In the genomic region with DNA sequence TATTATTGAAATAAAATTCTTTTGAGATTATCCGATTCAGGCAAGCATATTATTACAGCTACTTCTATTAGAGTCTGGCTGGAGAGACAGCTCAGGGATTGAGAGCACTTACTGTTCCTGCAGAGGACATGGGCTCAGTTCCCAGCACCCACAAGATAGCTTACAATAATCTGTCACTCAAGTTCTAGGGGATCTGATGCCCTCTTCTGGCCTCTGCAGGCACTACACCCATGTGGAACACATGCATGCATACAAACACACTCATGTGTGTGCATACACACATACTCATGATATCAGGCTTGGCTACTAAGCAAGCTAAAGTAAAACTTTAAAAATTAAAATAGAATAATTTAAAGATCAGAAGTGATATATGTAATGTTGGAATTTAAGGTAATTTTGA, we compare ENCODE assay signal across 21 mouse cellular contexts. TPM values are rescaled to one million over a fixed set of nuclear protein-coding genes. Genes with fewer than 3 reads are reported as not detected.
DNase-seq lines count a peak whose midpoint lies in the region; ATAC-seq and TF ChIP-seq lines count a peak whose summit lies in the region.
"Had no signal": no experiment of that assay in that cellular context is flagged by ENCODE, and none has a peak within 500 bp of the region (broad histone marks: within the 10 kb centered on the region; RNA-seq: fewer than 3 reads in every experiment).

No protein-coding gene starts in this region.

- peaks cover 7% of the 10 kb centered on the region for H3K36me3 ChIP-seq in kidney, postnatal 0 days (ENCODE audit: insufficient read depth, low read length)
- peaks cover 3% of the 10 kb centered on the region for H3K36me3 ChIP-seq in midbrain, embryonic 15.5 days (replicated peaks)

- peak; percentile 19; the same call in 1 of the 2 replicates for TF ChIP-seq CTCF in kidney, postnatal 0 days (IDR thresholded peaks at IDR 0.05; ENCODE audit: low read depth)

- H3K9ac ChIP-seq in kidney, postnatal 0 days (ENCODE audit: low read depth, low read length), result no peak overlapping the region
- no peak overlapping the region for H3K9ac ChIP-seq in midbrain, embryonic 15.5 days
- H3K9ac ChIP-seq: heart, embryonic 12.5 days; limb, embryonic 12.5 days; midbrain, embryonic 12.5 days had no signal

- no peak for ATAC-seq in kidney, postnatal 0 days (replicated peaks; ENCODE audit: low FRiP score, low read depth)
- no peak for ATAC-seq in midbrain, embryonic 15.5 days (replicated peaks)
- ATAC-seq: hindbrain, embryonic 16.5 days had no signal

- H3K4me1 ChIP-seq in kidney, postnatal 0 days (replicated peaks; ENCODE audit: insufficient read depth, low read length), result no peaks in the 10 kb centered on the region
- no peaks in the 10 kb centered on the region for H3K4me1 ChIP-seq in midbrain, embryonic 15.5 days
- H3K4me1 ChIP-seq: heart, embryonic 12.5 days; limb, embryonic 12.5 days had no signal

- WGBS in kidney, postnatal 0 days, result 98% methylated on average over 1 of the region's 1 CpGs
- WGBS in midbrain, embryonic 15.5 days, result 94% methylated on average over 1 of the region's 1 CpGs

- H3K4me2 ChIP-seq in kidney, postnatal 0 days (ENCODE audit: low read length), result no peak overlapping the region
- no peak overlapping the region for H3K4me2 ChIP-seq in midbrain, embryonic 15.5 days
- H3K4me2 ChIP-seq: heart, embryonic 12.5 days; limb, embryonic 12.5 days; midbrain, embryonic 12.5 days had no signal

- no peaks in the 10 kb centered on the region for H3K9me3 ChIP-seq in kidney, postnatal 0 days (replicated peaks; ENCODE audit: low read length)
- no peaks in the 10 kb centered on the region for H3K9me3 ChIP-seq in midbrain, embryonic 15.5 days
- H3K9me3 ChIP-seq: limb, embryonic 12.5 days; midbrain, embryonic 12.5 days had no signal

- no peak for DNase-seq in kidney, postnatal 0 days (ENCODE audit: low spot score)
- DNase-seq in kidney, postnatal 10 days, result no peak
- peak; percentile 4 for DNase-seq in right cerebral cortex, postnatal 4 days
- DNase-seq in right cerebral cortex, adult 18-20 months, result no peak
- DNase-seq in R1 (ENCODE audit: low read depth, low spot score), result peak; percentile 66
- DNase-seq in urinary bladder, postnatal 25 days (ENCODE audit: low spot score), result no peak
- DNase-seq: cerebellum, adult 9-11 months; kidney, adult 8-10 months; retina, postnatal 1 day; thymus, adult 2 months had no signal

- H3K27ac ChIP-seq in kidney, postnatal 0 days, result no peak overlapping the region
- no peak overlapping the region for H3K27ac ChIP-seq in midbrain, embryonic 15.5 days
- H3K27ac ChIP-seq: forebrain, embryonic 10.5 days; limb, embryonic 12.5 days; macrophage; midbrain, embryonic 12.5 days had no signal

- H3K27me3 ChIP-seq in kidney, postnatal 0 days (ENCODE audit: insufficient read depth, low read length), result no peaks in the 10 kb centered on the region
- no peaks in the 10 kb centered on the region for H3K27me3 ChIP-seq in midbrain, embryonic 15.5 days (replicated peaks)
- H3K27me3 ChIP-seq: heart, embryonic 12.5 days; limb, embryonic 12.5 days; midbrain, embryonic 12.5 days had no signal

- no peak overlapping the region for H3K4me3 ChIP-seq in kidney, postnatal 0 days (replicated peaks; ENCODE audit: low read depth, low read length)
- no peak overlapping the region for H3K4me3 ChIP-seq in midbrain, embryonic 15.5 days
- H3K4me3 ChIP-seq: forebrain, embryonic 10.5 days; heart, embryonic 12.5 days; limb, embryonic 12.5 days; midbrain, embryonic 12.5 days had no signal

RNA-seq across cellular contexts. Expression of a gene that starts 19.7 kb away (rescaled TPM):
- 101 and 112 TPM in 2 replicates for polyA plus RNA-seq in kidney, postnatal 0 days (2015; fragmentation: Nextera tagmentation; extraction: Ambion mirVana)
- 179 and 180 TPM in 2 replicates for polyA plus RNA-seq in midbrain, embryonic 15.5 days (2015; fragmentation: Nextera tagmentation; extraction: Ambion mirVana)

RNA-seq across cellular contexts. Expression of a gene that starts 19.7 kb away (rescaled TPM):
- polyA plus RNA-seq in kidney, postnatal 0 days (2015; fragmentation: Nextera tagmentation; extraction: Ambion mirVana), result 0.31 and 0.43 TPM in 2 replicates
- 1.6 and 2.6 TPM in 2 replicates for polyA plus RNA-seq in midbrain, embryonic 15.5 days (2015; fragmentation: Nextera tagmentation; extraction: Ambion mirVana)
- polyA plus RNA-seq: liver, embryonic 16.5 days; macrophage; small intestine, adult 2 months had no signal

RNA-seq across cellular contexts. Expression of a gene that starts 32.4 kb away (rescaled TPM):
- not detected in 2 replicates for polyA plus RNA-seq in kidney, postnatal 0 days (2015; fragmentation: Nextera tagmentation; extraction: Ambion mirVana)
- not detected in 2 replicates for polyA plus RNA-seq in midbrain, embryonic 15.5 days (2015; fragmentation: Nextera tagmentation; extraction: Ambion mirVana)
- polyA plus RNA-seq: embryonic facial prominence, embryonic 14.5 days; heart, embryonic 12.5 days; hindbrain, embryonic 16.5 days; limb, embryonic 12.5 days; liver, embryonic 16.5 days; macrophage; midbrain, embryonic 12.5 days; small intestine, adult 2 months; stomach, embryonic 14.5 days; thymus, adult 2 months had no signal

Comparison
In these comparisons a context has a peak if more than half of its experiments do, and no peak if none do; other contexts are left out.
1. DNase-seq: peak in right cerebral cortex, postnatal 4 days (single experiment) and R1 (single experiment); none in kidney, postnatal 0 days (single experiment), kidney, postnatal 10 days (single experiment), right cerebral cortex, adult 18-20 months (single experiment) and urinary bladder, postnatal 25 days (single experiment).